Mouse (Mus musculus) intestine, embryonic 16.5 days (tissue): ENCODE data around the gene Gria1. TPM values are rescaled to one million over a fixed set of nuclear protein-coding genes. Genes with fewer than 3 reads are reported as not detected.

Source experiments
- ATAC-seq: fragments of 200-750 bp; cut with Nextera tagmentation; 2 replicates; pipeline ENCODE4 v1.8.0; 2017; ENCODE audit warnings: moderate TSS enrichment, moderate library complexity
- H3K27ac ChIP-seq: fragments of 300-500 bp; sonication (generic); 2 replicates; pipeline ENCODE4 v1.5.1; 2014; ENCODE audit warnings: mild to moderate bottlenecking, low read length
- H3K27me3 ChIP-seq: fragments of 300-500 bp; sonication (generic); replicated peaks from 2 replicates; pipeline ENCODE4 v1.6.1; 2014; ENCODE audit warnings: low read length, control low read depth, mixed read lengths; ENCODE audit not compliant: control insufficient read depth, insufficient read depth
- H3K36me3 ChIP-seq: fragments of 300-500 bp; sonication (generic); 2 replicates; pipeline ENCODE4 v1.6.1; 2014; ENCODE audit warnings: low read length, control low read depth; ENCODE audit not compliant: control insufficient read depth, insufficient read depth
- H3K4me1 ChIP-seq: fragments of 300-500 bp; sonication (generic); 2 replicates; pipeline ENCODE4 v1.6.1; 2014; ENCODE audit warnings: low read length, control low read depth, mixed read lengths; ENCODE audit not compliant: control insufficient read depth, insufficient read depth
- H3K4me2 ChIP-seq: fragments of 300-500 bp; sonication (generic); 2 replicates; pipeline ENCODE4 v1.6.1; 2014; ENCODE audit warnings: low read depth, low read length, control low read depth
- H3K4me3 ChIP-seq: fragments of 300-500 bp; sonication (generic); 2 replicates; pipeline ENCODE4 v1.5.1; 2014; ENCODE audit warnings: mild to moderate bottlenecking, low read length
- H3K9ac ChIP-seq: fragments of 300-500 bp; sonication (generic); 2 replicates; pipeline ENCODE4 v1.6.1; 2014; ENCODE audit warnings: low read depth, low read length
- H3K9me3 ChIP-seq: fragments of 300-500 bp; sonication (generic); 2 replicates; pipeline ENCODE4 v1.6.1; 2016; ENCODE audit warnings: low read length, control low read depth; ENCODE audit not compliant: control insufficient read depth
- WGBS: fragments of 180-500 bp; shearing (Covaris S2); extraction: QIAGEN DNeasy Blood & Tissue Kit; methylation state at CpG from one replicate; pipeline ENCODE4 v1.1.7; 2014; 5-methylcytosine and 5-hydroxymethylcytosine counted together
- polyA plus RNA-seq: library from polyadenylated mRNA; unstranded; fragments of >200 nt; fragmentation: Nextera tagmentation; extraction: Ambion mirVana; gene quantifications from 2 replicates; pipeline ENCODE4 v1.2.1, GENCODE M21; 2015

Gria1 gene
- polyA plus RNA-seq, 1 experiment from 2014 or later, result 0.94 TPM

- H3K9ac ChIP-seq, result no peak overlapping the region
- H3K4me1 ChIP-seq, result no peaks in the 10 kb centered on the region
- WGBS, result 89% methylated on average over 3 of the region's 3 CpGs
- no peak overlapping the region for H3K4me3 ChIP-seq
- H3K27ac ChIP-seq, result no peak overlapping the region
- no peaks in the 10 kb centered on the region for H3K9me3 ChIP-seq
- H3K36me3 ChIP-seq, result no peaks in the 10 kb centered on the region
- no peaks in the 10 kb centered on the region for H3K27me3 ChIP-seq
- H3K4me2 ChIP-seq, result no peak overlapping the region
- no peak for ATAC-seq
Measured at GRCm38 (mm10) chr11:57319374-57319773, 308.2 kb downstream of the Gria1 start.

- H3K4me2 ChIP-seq, result no peak overlapping the region
- H3K4me1 ChIP-seq, result no peaks in the 10 kb centered on the region
- WGBS, result 76% methylated on average over 4 of the region's 4 CpGs
- H3K9me3 ChIP-seq, result no peaks in the 10 kb centered on the region
- H3K9ac ChIP-seq, result no peak overlapping the region
- H3K27ac ChIP-seq, result no peak overlapping the region
- H3K4me3 ChIP-seq, result no peak overlapping the region
- H3K27me3 ChIP-seq, result no peaks in the 10 kb centered on the region
- no peak for ATAC-seq
- no peaks in the 10 kb centered on the region for H3K36me3 ChIP-seq
Measured at GRCm38 (mm10) chr11:57324099-57324498, 312.9 kb downstream of the Gria1 start.
